Mouse (Mus musculus) kidney, adult 9 months (tissue): ENCODE results near the gene Mbnl2.

Experiments
- DNase-seq: peaks from one replicate; pipeline ENCODE4 v3.0.0; 2022

Mbnl2 gene

GRCm38 (mm10) chr14:120275246-120276238 is at the start of gene Mbnl2:
Gene Mbnl2, plus strand, starts transcription at chr14:120275669.
- peak; percentile 97 for DNase-seq

GRCm38 (mm10) chr14:120232076-120232496 is 43.4 kb upstream of the Mbnl2 start:
- no peak for DNase-seq

- DNase-seq = no peak
Observed at GRCm38 (mm10) chr14:120235610-120236009, 39.9 kb upstream of the Mbnl2 start.

GRCm38 (mm10) chr14:120238501-120238900 is 37.0 kb upstream of the Mbnl2 start:
- no peak for DNase-seq

- no peak for DNase-seq
Observed at GRCm38 (mm10) chr14:120240209-120240608, 35.3 kb upstream of the Mbnl2 start.

GRCm38 (mm10) chr14:120242711-120243110 is 32.8 kb upstream of the Mbnl2 start:
- DNase-seq = no peak

GRCm38 (mm10) chr14:120245081-120245705 is 30.3 kb upstream of the Mbnl2 start:
- no peak for DNase-seq

GRCm38 (mm10) chr14:120253331-120253730 is 22.1 kb upstream of the Mbnl2 start:
- DNase-seq = no peak

- DNase-seq = no peak
Observed at GRCm38 (mm10) chr14:120256146-120256545, 19.3 kb upstream of the Mbnl2 start.

GRCm38 (mm10) chr14:120256623-120257384 is 18.7 kb upstream of the Mbnl2 start:
- no peak for DNase-seq

- DNase-seq = no peak
Observed at GRCm38 (mm10) chr14:120257483-120257882, 18.0 kb upstream of the Mbnl2 start.

GRCm38 (mm10) chr14:120259426-120259825 is 16.0 kb upstream of the Mbnl2 start:
- no peak for DNase-seq

GRCm38 (mm10) chr14:120261606-120262005 is 13.9 kb upstream of the Mbnl2 start:
- no peak for DNase-seq

GRCm38 (mm10) chr14:120262660-120263379 is 12.6 kb upstream of the Mbnl2 start:
- no peak for DNase-seq

GRCm38 (mm10) chr14:120263380-120264135 is 11.9 kb upstream of the Mbnl2 start:
- DNase-seq = peak; percentile 66

GRCm38 (mm10) chr14:120265886-120266285 is 9.6 kb upstream of the Mbnl2 start:
- DNase-seq = no peak

GRCm38 (mm10) chr14:120267130-120267529 is 8.3 kb upstream of the Mbnl2 start:
- DNase-seq = no peak

GRCm38 (mm10) chr14:120270031-120270430 is 5.4 kb upstream of the Mbnl2 start:
- no peak for DNase-seq

GRCm38 (mm10) chr14:120270633-120271032 is 4.8 kb upstream of the Mbnl2 start:
- no peak for DNase-seq

GRCm38 (mm10) chr14:120271096-120271495 is 4.4 kb upstream of the Mbnl2 start:
- DNase-seq = peak; percentile 61

- DNase-seq = no peak
Observed at GRCm38 (mm10) chr14:120273766-120274165, 1.7 kb upstream of the Mbnl2 start.

- DNase-seq = no peak
Observed at GRCm38 (mm10) chr14:120274746-120275145, 723 bp upstream of the Mbnl2 start.
